ENCODE assay signal across 28 mouse cellular contexts in genomic region chr5:76153430-76153829, GRCm38 (mm10).
"Had no signal": no experiment of that assay in that cellular context is flagged by ENCODE, and none has a peak within 500 bp of the region (broad histone marks: within the 10 kb centered on the region; RNA-seq: fewer than 3 reads in every experiment).

No protein-coding gene starts in this region.

- H3K9me3 ChIP-seq: embryonic facial prominence, embryonic 10.5 days; embryonic facial prominence, embryonic 12.5 days; embryonic facial prominence, embryonic 15.5 days; forebrain, embryonic 10.5 days; forebrain, embryonic 12.5 days; forebrain, embryonic 13.5 days; forebrain, embryonic 15.5 days had no signal

- H3K4me3 ChIP-seq: embryonic facial prominence, embryonic 10.5 days; embryonic facial prominence, embryonic 12.5 days; embryonic facial prominence, embryonic 13.5 days; embryonic facial prominence, embryonic 15.5 days; erythroblast, embryonic 14.5 days; forebrain, embryonic 10.5 days; forebrain, embryonic 12.5 days; forebrain, embryonic 13.5 days; forebrain, embryonic 15.5 days; gastrocnemius, adult 2 months had no signal

- ATAC-seq: forebrain, embryonic 13.5 days; forebrain, embryonic 14.5 days; forebrain, embryonic 15.5 days; forebrain, embryonic 16.5 days; forebrain, postnatal 0 days had no signal

- H3K9ac ChIP-seq: embryonic facial prominence, embryonic 12.5 days; embryonic facial prominence, embryonic 13.5 days; embryonic facial prominence, embryonic 15.5 days; forebrain, embryonic 12.5 days; forebrain, embryonic 13.5 days; forebrain, embryonic 15.5 days; forebrain, postnatal 0 days had no signal

- H3K4me2 ChIP-seq: embryonic facial prominence, embryonic 12.5 days; embryonic facial prominence, embryonic 13.5 days; embryonic facial prominence, embryonic 15.5 days; forebrain, embryonic 12.5 days; forebrain, embryonic 13.5 days; forebrain, embryonic 15.5 days had no signal

- H3K4me1 ChIP-seq: embryonic facial prominence, embryonic 10.5 days; embryonic facial prominence, embryonic 12.5 days; embryonic facial prominence, embryonic 13.5 days; embryonic facial prominence, embryonic 15.5 days; forebrain, embryonic 10.5 days; forebrain, embryonic 12.5 days; forebrain, embryonic 13.5 days; forebrain, embryonic 15.5 days had no signal

- H3K27me3 ChIP-seq: embryonic facial prominence, embryonic 12.5 days; embryonic facial prominence, embryonic 13.5 days; embryonic facial prominence, embryonic 15.5 days; forebrain, embryonic 12.5 days; forebrain, embryonic 13.5 days; forebrain, embryonic 15.5 days had no signal

- DNase-seq: cerebellum, adult 18-20 months; cerebellum, adult 2 months; cerebellum, adult 8-10 months; cerebellum, adult 9-10 months; cerebellum, adult 9-11 months; cerebellum, postnatal 10 days; cerebellum, postnatal 14 days; cerebellum, postnatal 25 days; cerebellum, postnatal 36 days; embryo, embryonic 11 days; forebrain, postnatal 0 days; gastrocnemius, adult 2 months; gastrocnemius, postnatal 10 days; gastrocnemius, postnatal 14 days; gastrocnemius, postnatal 25 days; gastrocnemius, postnatal 36 days; heart, adult 18-20 months had no signal

- H3K27ac ChIP-seq: embryonic facial prominence, embryonic 10.5 days; embryonic facial prominence, embryonic 12.5 days; embryonic facial prominence, embryonic 13.5 days; embryonic facial prominence, embryonic 15.5 days; forebrain, embryonic 10.5 days; forebrain, embryonic 12.5 days; forebrain, embryonic 13.5 days; forebrain, embryonic 15.5 days; gastrocnemius, adult 2 months had no signal
